Mouse (Mus musculus): ENCODE results near the gene Ank2.

- TF ChIP-seq EP300 (IDR thresholded peaks at IDR 0.05; ENCODE audit: low read depth): no peak
- TF ChIP-seq CTCF (IDR thresholded peaks at IDR 0.05; ENCODE audit: low read depth): no peak
These were observed 167.6 kb downstream of the Ank2 start for GRCm38 (mm10) chr3:127331562-127331961.

Measured in liver, postnatal 0 days (tissue).